Mouse (Mus musculus): ENCODE data around the gene Afg1l.

DNA sequence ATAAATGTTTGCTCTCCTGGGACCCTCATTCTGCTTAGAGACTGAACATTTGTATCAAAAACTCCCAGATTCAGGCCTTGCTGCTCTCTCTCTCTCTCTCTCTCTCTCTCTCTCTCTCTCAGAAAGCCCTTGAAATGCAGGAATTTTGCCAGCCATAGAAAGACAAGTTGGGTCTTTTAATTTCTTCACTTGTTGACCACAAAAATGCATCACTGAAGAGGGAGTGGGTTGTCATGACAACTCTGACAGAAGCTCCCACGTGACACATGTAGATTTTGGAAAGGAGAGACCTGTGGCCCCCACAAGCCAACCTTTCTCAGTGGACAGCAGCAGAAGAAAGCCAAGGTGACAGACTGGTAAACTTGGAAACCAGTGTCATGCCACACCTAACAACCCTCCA lies 190.7 kb downstream of the Afg1l start:
- TF ChIP-seq EP300 (IDR thresholded peaks at IDR 0.05; ENCODE audit: insufficient read depth, low read depth, low read length): no peak
- no peak for TF ChIP-seq POLR2A (IDR thresholded peaks at IDR 0.05; ENCODE audit: insufficient read depth, low read depth, low read length)
- TF ChIP-seq CTCF (IDR thresholded peaks at IDR 0.05): no peak

Data from heart, adult 2 months (tissue).